Mouse (Mus musculus) c-Kit-positive CD71-positive TER-119-positive erythroid progenitor cells, embryonic 14.5 days (primary cell): ENCODE measurements around the gene Kcnj4.
"Not testable (repeated sequence)": the region's sequence is repeated elsewhere in the genome, so short reads cannot be mapped to it uniquely, and the experiment has no call there.

Experiments
- DNase-seq: peaks from one replicate; pipeline ENCODE4 v3.0.0-alpha.2; 2013; ENCODE audit warnings: low spot score

The Kcnj4 gene

GRCm38 (mm10) chr15:79511553-79512320, 6.7 kb upstream of the Kcnj4 start:
- no peak for DNase-seq

- DNase-seq, result no peak
Measured at GRCm38 (mm10) chr15:79510425-79510824, 5.4 kb upstream of the Kcnj4 start.

- DNase-seq, result no peak
Measured at GRCm38 (mm10) chr15:79509998-79510397, 5.0 kb upstream of the Kcnj4 start.

- no peak for DNase-seq
Measured at GRCm38 (mm10) chr15:79507055-79507828, 2.2 kb upstream of the Kcnj4 start.

GRCm38 (mm10) chr15:79506460-79506859, 1.4 kb upstream of the Kcnj4 start:
- DNase-seq, result no peak

- DNase-seq, result no peak
Measured at GRCm38 (mm10) chr15:79505616-79506283, 709 bp upstream of the Kcnj4 start.

- DNase-seq, result no peak
Measured at GRCm38 (mm10) chr15:79503438-79503837, 1.6 kb downstream of the Kcnj4 start.

- DNase-seq, result no peak
Measured at GRCm38 (mm10) chr15:79502891-79503341, 2.1 kb downstream of the Kcnj4 start.

- DNase-seq, result no peak
Measured at GRCm38 (mm10) chr15:79500110-79500509, 4.9 kb downstream of the Kcnj4 start.

- DNase-seq, result no peak
Measured at GRCm38 (mm10) chr15:79493527-79493926, 11.5 kb downstream of the Kcnj4 start.

GRCm38 (mm10) chr15:79489463-79489862, 15.6 kb downstream of the Kcnj4 start:
- DNase-seq, result no peak

- DNase-seq, result no peak
Measured at GRCm38 (mm10) chr15:79481181-79481688, 23.8 kb downstream of the Kcnj4 start.

GRCm38 (mm10) chr15:79477227-79477626, 27.8 kb downstream of the Kcnj4 start:
- DNase-seq, result no peak

GRCm38 (mm10) chr15:79473638-79474355, 31.2 kb downstream of the Kcnj4 start:
- no peak for DNase-seq

- no peak for DNase-seq
Measured at GRCm38 (mm10) chr15:79473042-79473441, 32.0 kb downstream of the Kcnj4 start.

- DNase-seq, result no peak
Measured at GRCm38 (mm10) chr15:79471095-79471494, 33.9 kb downstream of the Kcnj4 start.

- no peak for DNase-seq
Measured at GRCm38 (mm10) chr15:79470583-79470982, 34.5 kb downstream of the Kcnj4 start.

GRCm38 (mm10) chr15:79469577-79469976, 35.5 kb downstream of the Kcnj4 start:
- DNase-seq, result no peak

- DNase-seq, result peak; percentile 62
Measured at GRCm38 (mm10) chr15:79466601-79467286, 38.3 kb downstream of the Kcnj4 start.

- no peak for DNase-seq
Measured at GRCm38 (mm10) chr15:79456546-79456945, 48.5 kb downstream of the Kcnj4 start.

GRCm38 (mm10) chr15:79456104-79456503, 48.9 kb downstream of the Kcnj4 start:
- not testable (repeated sequence) for DNase-seq
